Mouse (Mus musculus) limb, embryonic 14.5 days (tissue): ENCODE measurements around the gene Arhgap27. TPM values are rescaled to one million over a fixed set of nuclear protein-coding genes. Genes with fewer than 3 reads are reported as not detected.
A peak's percentile ranks its signal among the peaks of the same experiment; 100 is the strongest.

ENCODE experiments used
- ATAC-seq: fragments of 200-750 bp; cut with Nextera tagmentation; 2 replicates; pipeline ENCODE4 v1.8.0; 2017; ENCODE audit warnings: low read depth, moderate number of reproducible peaks, moderate TSS enrichment; ENCODE audit not compliant: low FRiP score
- DNase-seq: peaks from one replicate; pipeline ENCODE4 v3.0.0-alpha.2; 2015; ENCODE audit warnings: low spot score
- H3K27ac ChIP-seq: fragments of 300-500 bp; sonication (generic); replicated peaks from 2 replicates; pipeline ENCODE4 v1.5.1; 2014; ENCODE audit warnings: low read depth, mild to moderate bottlenecking, low read length, moderate library complexity, mixed read lengths
- H3K27me3 ChIP-seq: fragments of 300-500 bp; sonication (generic); 2 replicates; pipeline ENCODE4 v1.6.1; 2014; ENCODE audit warnings: low read length, mixed read lengths; ENCODE audit not compliant: control insufficient read depth, insufficient read depth
- H3K36me3 ChIP-seq: fragments of 300-500 bp; sonication (generic); 2 replicates; pipeline ENCODE4 v1.6.1; 2014; ENCODE audit warnings: mild to moderate bottlenecking, low read length, moderate library complexity, mixed read lengths; ENCODE audit not compliant: control insufficient read depth, insufficient read depth
- H3K4me1 ChIP-seq: fragments of 300-500 bp; sonication (generic); 2 replicates; pipeline ENCODE4 v1.6.1; 2014; ENCODE audit warnings: antibody characterized with exemption, low read length, mixed read lengths; ENCODE audit not compliant: control insufficient read depth, insufficient read depth
- H3K4me2 ChIP-seq: fragments of 300-500 bp; sonication (generic); replicated peaks from 2 replicates; pipeline ENCODE4 v1.6.1; 2014; ENCODE audit warnings: low read depth, mild to moderate bottlenecking, low read length, moderate library complexity; ENCODE audit not compliant: severe bottlenecking
- H3K4me3 ChIP-seq: fragments of 300-500 bp; sonication (generic); replicated peaks from 2 replicates; pipeline ENCODE4 v1.5.1; 2014; ENCODE audit warnings: low read length
- H3K9ac ChIP-seq: fragments of 300-500 bp; sonication (generic); 2 replicates; pipeline ENCODE4 v1.6.1; 2014; ENCODE audit warnings: mild to moderate bottlenecking, low read depth, low read length, moderate library complexity; ENCODE audit not compliant: severe bottlenecking
- H3K9me3 ChIP-seq: fragments of 300-500 bp; sonication (generic); 2 replicates; pipeline ENCODE4 v1.6.1; 2016; ENCODE audit warnings: low read length; ENCODE audit not compliant: control insufficient read depth
- POLR2A ChIP-seq: fragments of 200-500 bp; IDR thresholded peaks from 2 replicates; pipeline ENCODE4 v1.8.0; 2012; ENCODE audit warnings: inconsistent platforms, mild to moderate bottlenecking, moderate library complexity, borderline replicate concordance; ENCODE audit not compliant: insufficient read depth, insufficient read length; ENCODE audit errors: extremely low read depth
- WGBS: fragments of 180-500 bp; shearing (Covaris S2); extraction: QIAGEN DNeasy Blood & Tissue Kit; methylation state at CpG from one replicate; pipeline ENCODE4 v1.1.7; 2014; 5-methylcytosine and 5-hydroxymethylcytosine counted together
- polyA plus RNA-seq, 2 experiments: library from polyadenylated mRNA; depleted of rRNA in 1 of 2; stranded (reverse) in 1 of 2; unstranded in 1 of 2; fragments of >200 nt; fragmentation: Nextera tagmentation in 1 of 2; extraction: Ambion mirVana in 1 of 2; gene quantifications; 2 replicates each; pipeline versions ENCODE4 v1.2.1 to v1.2.3; 2012 to 2014

Arhgap27 gene
- polyA plus RNA-seq, 2 experiments: 8.4 to 14.1 TPM

DNA sequence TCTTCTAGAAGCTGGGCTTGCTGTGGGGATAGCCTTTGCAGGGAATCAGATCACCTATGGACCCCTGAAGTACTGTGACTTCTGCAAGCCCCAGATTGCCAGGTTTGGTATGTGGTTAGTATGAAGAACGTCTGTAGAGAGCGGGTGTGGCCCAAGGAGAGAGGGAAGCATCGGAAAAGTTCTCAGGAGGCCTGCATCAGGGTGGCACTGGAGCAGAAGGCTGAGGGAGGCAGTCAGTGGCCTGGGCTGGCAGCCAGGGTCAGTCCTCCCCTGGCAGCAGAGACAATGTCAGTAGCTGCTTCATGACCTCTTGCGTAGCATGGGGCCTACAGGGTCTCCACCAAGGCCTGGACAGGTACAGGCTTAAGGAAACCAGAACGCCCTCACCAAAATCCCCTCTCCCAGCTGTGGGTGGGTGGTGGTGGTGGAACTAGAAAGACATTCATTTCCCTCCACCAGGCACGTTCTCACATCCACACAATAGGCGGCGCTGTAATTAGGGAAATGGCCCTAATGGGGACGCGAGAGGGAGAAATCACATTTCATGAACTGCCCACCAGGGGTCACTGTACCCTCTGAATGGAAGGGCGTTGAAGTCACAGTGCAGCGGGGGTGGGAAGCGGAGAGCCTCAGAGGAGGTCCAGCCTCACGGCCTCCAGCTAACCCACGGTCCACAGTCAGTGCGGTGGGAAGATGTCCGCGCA, 31.2 kb downstream of the Arhgap27 start:
- Histone ChIP-seq H3K4me1 (peaks cover 5% of the 10 kb centered on the region), H3K4me2 (peak overlapping the region; percentile 41), H3K4me3 (peak overlapping the region; percentile 26), H3K9ac (no peak overlapping the region), H3K27me3 (peaks cover 22% of the 10 kb centered on the region), H3K36me3 (no peaks in the 10 kb centered on the region), H3K9me3 (no peaks in the 10 kb centered on the region), H3K27ac (no peak overlapping the region)
- peak; percentile 83 for DNase-seq
- WGBS: 28% methylated on average over 18 of the region's 18 CpGs
- TF ChIP-seq POLR2A: 0 out of 2 replicates have a peak, but pooled peaks have one; percentile 13
- ATAC-seq: peak; percentile 53; the same call in 1 of the 2 replicates

DNA sequence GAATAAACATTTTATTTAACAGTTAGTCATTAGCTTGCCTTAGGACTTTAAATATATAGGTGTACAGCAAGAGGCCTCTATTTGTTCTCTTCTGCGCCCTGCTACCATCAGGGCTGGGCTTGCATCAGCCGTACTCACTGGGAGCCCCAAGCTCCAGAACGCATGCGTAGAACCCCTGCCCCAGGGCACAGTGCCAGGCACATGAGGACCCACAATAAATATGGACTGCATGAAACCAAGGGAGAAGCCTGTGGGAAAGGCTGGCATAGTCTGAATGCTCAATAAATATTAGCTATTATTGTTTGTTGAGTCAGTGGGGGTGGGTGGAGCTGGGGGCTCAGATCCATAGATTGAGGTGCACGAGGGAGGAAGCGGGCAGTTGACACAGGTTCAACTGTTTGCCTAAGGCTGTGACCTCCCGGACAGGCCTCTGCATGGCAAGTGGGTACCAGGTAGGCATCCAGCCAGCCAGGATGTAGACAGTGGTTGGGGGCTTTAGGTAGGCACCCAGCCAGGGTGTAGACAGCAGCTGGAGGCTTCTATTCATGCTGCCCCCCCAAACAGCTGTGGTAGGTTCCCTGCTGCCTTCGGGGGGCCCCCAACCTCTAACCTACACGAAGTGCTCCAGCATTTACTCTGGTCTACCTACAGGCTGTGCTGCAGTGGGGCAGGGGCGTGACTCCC, 31.8 kb downstream of the Arhgap27 start:
- no peak overlapping the region for H3K4me3 ChIP-seq
- H3K9me3 ChIP-seq: no peaks in the 10 kb centered on the region
- no peaks in the 10 kb centered on the region for H3K36me3 ChIP-seq
- peaks cover 5% of the 10 kb centered on the region for H3K4me1 ChIP-seq
- no peak overlapping the region for H3K27ac ChIP-seq
- H3K27me3 ChIP-seq: peaks cover 22% of the 10 kb centered on the region
- DNase-seq (no peak), ATAC-seq (no peak)
- no peak overlapping the region for H3K4me2 ChIP-seq
- 89% methylated on average over 10 of the region's 10 CpGs for WGBS
- H3K9ac ChIP-seq: no peak overlapping the region
- no peak for TF ChIP-seq POLR2A

DNA sequence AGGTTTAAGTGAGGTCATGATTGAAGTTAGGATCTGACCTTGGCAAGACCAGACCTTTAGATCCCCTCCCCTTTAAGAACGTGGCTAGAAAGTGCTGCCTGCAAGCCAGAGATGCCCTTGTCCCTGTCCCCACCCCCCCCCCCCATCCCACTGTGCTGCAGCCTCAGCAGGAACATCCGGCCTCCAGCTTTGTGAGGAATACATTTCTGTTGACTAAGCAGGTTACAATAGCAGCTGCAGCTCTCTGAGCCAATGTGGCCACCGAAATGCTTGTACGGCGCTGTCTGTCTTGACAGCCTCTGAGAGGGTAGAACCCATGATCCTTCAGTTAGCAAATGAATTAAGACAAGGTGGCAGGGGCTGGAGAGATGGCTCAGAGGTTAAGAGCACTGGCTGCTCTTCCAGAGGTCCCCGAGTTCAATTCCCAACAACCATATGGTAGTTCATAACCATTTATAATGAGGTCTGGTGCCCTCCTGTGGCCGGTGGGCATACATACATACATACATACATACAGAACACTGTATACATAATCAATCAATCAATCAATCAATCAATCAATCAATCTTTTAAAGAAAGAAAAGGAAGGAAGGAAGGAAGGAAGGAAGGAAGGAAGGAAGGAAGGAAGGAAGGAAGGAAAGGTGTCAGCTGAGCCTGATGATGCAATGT, 32.7 kb downstream of the Arhgap27 start:
- WGBS: 72% methylated on average over 7 of the region's 7 CpGs

DNA sequence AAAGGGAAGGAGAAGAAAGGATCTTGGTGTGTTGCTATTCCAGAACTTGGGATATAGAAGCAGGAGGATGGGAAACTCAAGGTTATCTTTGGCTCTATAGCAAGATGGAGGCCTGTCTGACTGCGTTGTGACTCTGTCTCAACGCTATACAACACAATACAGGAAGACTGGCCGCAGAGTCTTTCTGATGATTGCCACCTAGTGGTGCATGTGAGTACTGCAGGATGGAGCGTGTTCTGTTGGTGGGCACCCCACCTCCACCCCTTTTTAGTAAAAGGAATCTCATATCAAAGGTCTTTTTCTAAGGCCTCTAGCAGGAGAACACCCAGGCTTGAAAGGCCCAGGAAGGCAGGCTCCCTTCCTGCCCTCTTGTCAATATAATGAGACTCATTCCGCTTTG, 36.5 kb downstream of the Arhgap27 start:
- no peak overlapping the region for H3K9ac ChIP-seq
- no peak overlapping the region for H3K4me2 ChIP-seq
- H3K4me1 ChIP-seq: peaks cover 6% of the 10 kb centered on the region; the same call in 1 of the 2 replicates
- H3K27me3 ChIP-seq: no peaks in the 10 kb centered on the region
- no peaks in the 10 kb centered on the region for H3K9me3 ChIP-seq
- WGBS: 9% methylated on average over 5 of the region's 5 CpGs
- TF ChIP-seq POLR2A: no peak
- H3K36me3 ChIP-seq: no peaks in the 10 kb centered on the region
- DNase-seq (peak; percentile 89), ATAC-seq (no peak)
- H3K4me3 ChIP-seq: no peak overlapping the region
- no peak overlapping the region for H3K27ac ChIP-seq

More for the DNA sequence above, 32.7 kb downstream of the Arhgap27 start:
- H3K27me3 ChIP-seq: peaks cover 22% of the 10 kb centered on the region
- ATAC-seq (no peak), DNase-seq (no peak)
- no peak for TF ChIP-seq POLR2A
- H3K9me3 ChIP-seq: no peaks in the 10 kb centered on the region
- no peak overlapping the region for H3K4me3 ChIP-seq
- peaks cover 5% of the 10 kb centered on the region for H3K4me1 ChIP-seq
- H3K4me2 ChIP-seq: no peak overlapping the region
- H3K9ac ChIP-seq: no peak overlapping the region
- H3K27ac ChIP-seq: no peak overlapping the region
- H3K36me3 ChIP-seq: no peaks in the 10 kb centered on the region

DNA sequence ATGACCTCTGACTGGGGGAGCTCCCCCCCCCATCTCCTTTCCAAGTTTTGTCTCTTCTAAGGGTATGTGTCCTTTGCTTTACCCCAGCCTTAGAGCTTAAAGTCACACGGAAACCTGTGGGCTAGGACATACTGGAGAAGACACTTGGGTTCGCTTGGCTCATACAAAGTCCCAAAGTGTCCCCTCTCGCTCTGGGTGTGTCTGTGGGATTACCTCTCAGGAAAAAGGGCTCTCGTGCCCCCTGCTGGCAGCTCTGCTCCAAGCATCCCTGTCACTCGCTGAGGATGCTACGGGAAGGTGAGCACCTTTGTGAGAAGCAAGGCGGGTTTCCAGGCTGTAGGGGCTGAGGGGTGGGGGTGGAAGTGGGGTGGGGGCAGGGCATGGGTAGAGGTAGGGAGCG, 38.3 kb downstream of the Arhgap27 start:
- 10% methylated on average over 8 of the region's 8 CpGs for WGBS
- ATAC-seq (peak; percentile 51; the same call in 1 of the 2 replicates), DNase-seq (peak; percentile 77)
- Histone ChIP-seq H3K9ac (no peak overlapping the region), H3K9me3 (no peaks in the 10 kb centered on the region), H3K27me3 (no peaks in the 10 kb centered on the region), H3K27ac (no peak overlapping the region), H3K36me3 (no peaks in the 10 kb centered on the region), H3K4me3 (no peak overlapping the region), H3K4me2 (0 out of 2 replicates have a peak overlapping the region, but pooled peaks have one; percentile 10), H3K4me1 (peaks cover 17% of the 10 kb centered on the region)
- TF ChIP-seq POLR2A: no peak
